Mouse (Mus musculus): Measurements from ENCODE around the gene Pomgnt2. TPM values are rescaled to one million over a fixed set of nuclear protein-coding genes. Genes with fewer than 3 reads are reported as not detected.
A peak's percentile ranks its signal among the peaks of the same experiment; 100 is the strongest.
"Not testable (repeated sequence)": the region's sequence is repeated elsewhere in the genome, so short reads cannot be mapped to it uniquely, and the experiment has no call there.

Gene Pomgnt2
- total and polyA plus RNA-seq, 2 experiments from 2014 or later: 33.2 to 106 TPM

- DNase-seq (ENCODE audit: low spot score) (no peak), ATAC-seq (no peak)
- no peak overlapping the region for H3K27ac ChIP-seq
- H3K9me3 ChIP-seq (ENCODE audit: low read length): no peaks in the 10 kb centered on the region
- TF ChIP-seq CTCF (IDR thresholded peaks at IDR 0.05; ENCODE audit: low read depth): no peak
- H3K4me1 ChIP-seq (ENCODE audit: insufficient read depth, low read length): peaks cover 8% of the 10 kb centered on the region; the same call in 1 of the 2 replicates
- H3K9ac ChIP-seq (replicated peaks; ENCODE audit: low read length): no peak overlapping the region
- WGBS: 81% methylated on average over 5 of the region's 5 CpGs
- no peaks in the 10 kb centered on the region for H3K27me3 ChIP-seq (ENCODE audit: insufficient read depth, low read length)
- H3K36me3 ChIP-seq (ENCODE audit: insufficient read depth, low read length): no peaks in the 10 kb centered on the region
- H3K4me3 ChIP-seq (ENCODE audit: low read length): no peak overlapping the region
- H3K4me2 ChIP-seq (ENCODE audit: low read depth, low read length): no peak overlapping the region
Measured at GRCm38 (mm10) chr9:122023873-122024272, 27.0 kb upstream of the Pomgnt2 start.

GRCm38 (mm10) chr9:122022776-122023175 lies 25.9 kb upstream of the Pomgnt2 start:
- Histone ChIP-seq H3K9me3 (ENCODE audit: low read length) (no peaks in the 10 kb centered on the region), H3K4me1 (ENCODE audit: insufficient read depth, low read length) (peaks cover 8% of the 10 kb centered on the region; the same call in 1 of the 2 replicates), H3K4me3 (ENCODE audit: low read length) (no peak overlapping the region), H3K9ac (replicated peaks; ENCODE audit: low read length) (no peak overlapping the region), H3K27me3 (ENCODE audit: insufficient read depth, low read length) (no peaks in the 10 kb centered on the region), H3K27ac (no peak overlapping the region; the same call in 1 of the 2 replicates), H3K36me3 (ENCODE audit: insufficient read depth, low read length) (no peaks in the 10 kb centered on the region), H3K4me2 (ENCODE audit: low read depth, low read length) (no peak overlapping the region)
- ATAC-seq (no peak), DNase-seq (ENCODE audit: low spot score) (no peak)
- TF ChIP-seq CTCF (IDR thresholded peaks at IDR 0.05; ENCODE audit: low read depth): no peak
- WGBS: 68% methylated on average over 9 of the region's 9 CpGs

- Histone ChIP-seq H3K27me3 (ENCODE audit: insufficient read depth, low read length) (no peaks in the 10 kb centered on the region), H3K4me1 (ENCODE audit: insufficient read depth, low read length) (no peaks in the 10 kb centered on the region; the same call in 1 of the 2 replicates), H3K9me3 (ENCODE audit: low read length) (no peaks in the 10 kb centered on the region), H3K4me2 (ENCODE audit: low read depth, low read length) (no peak overlapping the region), H3K9ac (replicated peaks; ENCODE audit: low read length) (no peak overlapping the region), H3K4me3 (ENCODE audit: low read length) (no peak overlapping the region), H3K36me3 (ENCODE audit: insufficient read depth, low read length) (no peaks in the 10 kb centered on the region), H3K27ac (no peak overlapping the region)
- DNase-seq (ENCODE audit: low spot score): no peak
- no peak for ATAC-seq
- WGBS: 90% methylated on average over 5 of the region's 5 CpGs
- TF ChIP-seq CTCF (IDR thresholded peaks at IDR 0.05; ENCODE audit: low read depth): no peak
Measured at GRCm38 (mm10) chr9:122021581-122021980, 24.7 kb upstream of the Pomgnt2 start.

- 94% methylated on average over 4 of the region's 4 CpGs for WGBS
- H3K27ac ChIP-seq; H3K36me3 ChIP-seq (ENCODE audit: insufficient read depth, low read length); H3K9ac ChIP-seq (replicated peaks; ENCODE audit: low read length); H3K9me3 ChIP-seq (ENCODE audit: low read length); H3K4me3 ChIP-seq (ENCODE audit: low read length); H3K27me3 ChIP-seq (ENCODE audit: insufficient read depth, low read length); H3K4me2 ChIP-seq (ENCODE audit: low read depth, low read length); ATAC-seq; H3K4me1 ChIP-seq (ENCODE audit: insufficient read depth, low read length); DNase-seq (ENCODE audit: low spot score): not testable (repeated sequence)
Measured at GRCm38 (mm10) chr9:122021171-122021570, 24.3 kb upstream of the Pomgnt2 start.

GRCm38 (mm10) chr9:122020321-122020720 lies 23.4 kb upstream of the Pomgnt2 start:
- WGBS: 84% methylated on average over 4 of the region's 4 CpGs
- H3K36me3 ChIP-seq (ENCODE audit: insufficient read depth, low read length): no peaks in the 10 kb centered on the region
- H3K9ac ChIP-seq (replicated peaks; ENCODE audit: low read length): no peak overlapping the region
- ATAC-seq: no peak
- no peak overlapping the region for H3K27ac ChIP-seq
- no peaks in the 10 kb centered on the region for H3K9me3 ChIP-seq (ENCODE audit: low read length)
- no peak for DNase-seq (ENCODE audit: low spot score)
- TF ChIP-seq CTCF (IDR thresholded peaks at IDR 0.05; ENCODE audit: low read depth): no peak
- H3K4me3 ChIP-seq (ENCODE audit: low read length): no peak overlapping the region
- no peaks in the 10 kb centered on the region for H3K27me3 ChIP-seq (ENCODE audit: insufficient read depth, low read length)
- no peaks in the 10 kb centered on the region for H3K4me1 ChIP-seq (ENCODE audit: insufficient read depth, low read length)
- no peak overlapping the region for H3K4me2 ChIP-seq (ENCODE audit: low read depth, low read length)

GRCm38 (mm10) chr9:122018782-122019395 lies 22.0 kb upstream of the Pomgnt2 start:
- H3K4me1 ChIP-seq (ENCODE audit: insufficient read depth, low read length): no peaks in the 10 kb centered on the region
- no peak overlapping the region for H3K9ac ChIP-seq (replicated peaks; ENCODE audit: low read length)
- H3K36me3 ChIP-seq (ENCODE audit: insufficient read depth, low read length): no peaks in the 10 kb centered on the region
- H3K9me3 ChIP-seq (ENCODE audit: low read length): no peaks in the 10 kb centered on the region
- peak overlapping the region; percentile 42; the same call in 1 of the 2 replicates for H3K27ac ChIP-seq
- ATAC-seq (peak; percentile 84), DNase-seq (ENCODE audit: low spot score) (peak; percentile 91)
- peak overlapping the region; percentile 35 for H3K4me2 ChIP-seq (ENCODE audit: low read depth, low read length)
- H3K4me3 ChIP-seq (ENCODE audit: low read length): no peak overlapping the region
- 6% methylated on average over 8 of the region's 8 CpGs for WGBS
- H3K27me3 ChIP-seq (ENCODE audit: insufficient read depth, low read length): no peaks in the 10 kb centered on the region
- peak; percentile 86 for TF ChIP-seq CTCF (IDR thresholded peaks at IDR 0.05; ENCODE audit: low read depth)

- Histone ChIP-seq H3K27me3 (ENCODE audit: insufficient read depth, low read length) (no peaks in the 10 kb centered on the region), H3K9ac (replicated peaks; ENCODE audit: low read length) (no peak overlapping the region), H3K36me3 (ENCODE audit: insufficient read depth, low read length) (no peaks in the 10 kb centered on the region), H3K27ac (no peak overlapping the region), H3K9me3 (ENCODE audit: low read length) (no peaks in the 10 kb centered on the region), H3K4me2 (ENCODE audit: low read depth, low read length) (no peak overlapping the region), H3K4me1 (ENCODE audit: insufficient read depth, low read length) (no peaks in the 10 kb centered on the region), H3K4me3 (ENCODE audit: low read length) (no peak overlapping the region)
- no peak for DNase-seq (ENCODE audit: low spot score)
- 76% methylated on average over 5 of the region's 5 CpGs for WGBS
- no peak for TF ChIP-seq CTCF (IDR thresholded peaks at IDR 0.05; ENCODE audit: low read depth)
- no peak for ATAC-seq
Measured at GRCm38 (mm10) chr9:122018079-122018478, 21.2 kb upstream of the Pomgnt2 start.

Data from hindbrain, postnatal 0 days (tissue).